Comparison of ENCODE assay signal across 25 mouse cellular contexts in the genomic region with DNA sequence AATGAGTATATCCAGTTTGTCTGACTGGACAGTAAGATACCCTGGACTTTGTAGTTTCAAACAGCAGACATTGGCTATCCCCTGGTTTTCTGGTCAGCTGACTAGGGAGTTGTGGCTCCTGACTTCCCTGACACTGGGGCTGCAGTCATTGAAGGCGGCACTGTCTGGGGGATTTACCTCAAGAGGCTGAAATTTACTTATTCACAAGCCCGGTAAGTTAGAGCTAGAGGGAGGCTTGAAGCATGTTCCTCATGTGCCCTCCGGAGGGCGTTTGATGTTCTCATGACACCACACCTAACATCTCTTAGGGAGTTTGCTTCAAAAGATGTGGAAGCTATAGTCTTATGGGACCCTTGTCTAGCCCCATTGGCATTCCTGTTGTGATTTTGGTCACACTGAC. TPM values are rescaled to one million over a fixed set of nuclear protein-coding genes. Genes with fewer than 3 reads are reported as not detected.
DNase-seq lines count a peak whose midpoint lies in the region; ATAC-seq and TF ChIP-seq lines count a peak whose summit lies in the region.
"Had no signal": no experiment of that assay in that cellular context is flagged by ENCODE, and none has a peak within 500 bp of the region (broad histone marks: within the 10 kb centered on the region; RNA-seq: fewer than 3 reads in every experiment).

No protein-coding gene starts in this region.

- peak; percentile 31 for TF ChIP-seq CTCF in intestine, postnatal 0 days (IDR thresholded peaks at IDR 0.05; ENCODE audit: low read depth)
- TF ChIP-seq CTCF in CH12.LX (conservative IDR thresholded peaks at IDR 0.05 in 1 of 2, IDR thresholded peaks at IDR 0.05 in 1 of 2; ENCODE audit: low read depth in 2 of 2, low read length in 2 of 2) = peak; percentile 24 to 63; a peak in 3 of 4 replicates
- TF ChIP-seq CTCF in bone marrow macrophage, adult 2 months (IDR thresholded peaks at IDR 0.05; ENCODE audit: low read depth, low read length) = no peak

- no peaks in the 10 kb centered on the region for H3K27me3 ChIP-seq in intestine, postnatal 0 days (replicated peaks; ENCODE audit: control insufficient read depth, insufficient read depth, low read length)
- H3K27me3 ChIP-seq in intestine, embryonic 16.5 days (replicated peaks; ENCODE audit: control insufficient read depth, insufficient read depth, low read length) = no peaks in the 10 kb centered on the region
- no peaks in the 10 kb centered on the region for H3K27me3 ChIP-seq in CH12.LX (replicated peaks)
- H3K27me3 ChIP-seq: hindbrain, embryonic 15.5 days; limb, embryonic 12.5 days; liver, embryonic 12.5 days; megakaryocyte, embryonic 14.5 days; midbrain, embryonic 13.5 days; neural tube, embryonic 12.5 days had no signal

- 83% methylated on average over 4 of the region's 4 CpGs for WGBS in intestine, postnatal 0 days
- WGBS in intestine, embryonic 16.5 days = 84% methylated on average over 4 of the region's 4 CpGs

- dilution Hi-C loops in CH12.LX (cut with MboI; ENCODE audit: extremely low pct_ligation_motif_present, extremely low pct_unique_long_range_greater_than_20kb, low sequenced_read_pairs) = no loop called here

- H3K4me2 ChIP-seq in intestine, postnatal 0 days (replicated peaks; ENCODE audit: low read depth) = no peak overlapping the region
- H3K4me2 ChIP-seq in intestine, embryonic 16.5 days (ENCODE audit: low read depth, low read length) = no peak overlapping the region
- H3K4me2 ChIP-seq in CH12.LX (ENCODE audit: insufficient read depth, low read depth, poor library complexity, severe bottlenecking) = no peak overlapping the region
- H3K4me2 ChIP-seq: hindbrain, embryonic 15.5 days; limb, embryonic 12.5 days; liver, embryonic 12.5 days; midbrain, embryonic 13.5 days; neural tube, embryonic 12.5 days had no signal

- peak; percentile 40 for TF ChIP-seq RAD21 in CH12.LX (IDR thresholded peaks at IDR 0.05; ENCODE audit: low read depth, low read length)

- in situ Hi-C loops in CH12.LX (cut with MboI; ENCODE audit: low pct_ligation_motif_present, low pct_unique_long_range_greater_than_20kb, low sequenced_read_pairs) = no loop called here

- TF ChIP-seq POLR2A in CH12.LX (IDR thresholded peaks at IDR 0.05; ENCODE audit: low read depth, low read length) = no peak
- no peak for TF ChIP-seq POLR2A in bone marrow macrophage, adult 2 months (IDR thresholded peaks at IDR 0.05; ENCODE audit: borderline replicate concordance, low read depth, low read length)

- no peaks in the 10 kb centered on the region for H3K9me3 ChIP-seq in intestine, postnatal 0 days (ENCODE audit: control insufficient read depth)
- H3K9me3 ChIP-seq in intestine, embryonic 16.5 days (ENCODE audit: control insufficient read depth, low read length) = no peaks in the 10 kb centered on the region
- H3K9me3 ChIP-seq in CH12.LX (replicated peaks; ENCODE audit: low read length) = no peaks in the 10 kb centered on the region
- H3K9me3 ChIP-seq: embryonic facial prominence, embryonic 10.5 days; hindbrain, embryonic 15.5 days; limb, embryonic 12.5 days; liver, embryonic 12.5 days; megakaryocyte, embryonic 14.5 days; midbrain, embryonic 13.5 days; neural tube, embryonic 12.5 days had no signal

- DNase-seq in 3T3-L1 (ENCODE audit: low read depth, low spot score) = peak; percentile 11
- DNase-seq in CH12.LX (ENCODE audit: extremely low read depth) = peak; percentile 87
- no peak for DNase-seq in frontal cortex, postnatal 14 days (ENCODE audit: low spot score in 2 of 2)
- no peak for DNase-seq in frontal cortex, postnatal 25 days (ENCODE audit: low spot score in 2 of 2)
- DNase-seq: adrenal gland, adult 2 months; cerebellum, adult 11-12 months; gastrocnemius, postnatal 36 days; heart, adult 2 months; heart, postnatal 4 days; kidney, adult 18-20 months; lung, adult 2 months; lung, postnatal 36 days; thymus, postnatal 4 days had no signal

- peaks cover 35% of the 10 kb centered on the region for H3K36me3 ChIP-seq in intestine, postnatal 0 days (ENCODE audit: control insufficient read depth, insufficient read depth)
- H3K36me3 ChIP-seq in intestine, embryonic 16.5 days (ENCODE audit: control insufficient read depth, insufficient read depth, low read length) = peaks cover 9% of the 10 kb centered on the region; the same call in 1 of the 2 replicates
- H3K36me3 ChIP-seq in CH12.LX (replicated peaks in 1 of 2; ENCODE audit: control insufficient read depth in 1 of 2, insufficient read depth in 1 of 2, low read length in 1 of 2) = peaks cover 28 to 62% of the 10 kb centered on the region in 2 experiments

- no peak for TF ChIP-seq EP300 in CH12.LX (IDR thresholded peaks at IDR 0.05; ENCODE audit: low read length)

- peaks cover 3% of the 10 kb centered on the region; the same call in 1 of the 2 replicates for H3K4me1 ChIP-seq in intestine, postnatal 0 days (replicated peaks; ENCODE audit: control insufficient read depth, insufficient read depth, low read length)
- H3K4me1 ChIP-seq in intestine, embryonic 16.5 days (ENCODE audit: control insufficient read depth, insufficient read depth, low read length) = peaks cover 17% of the 10 kb centered on the region
- H3K4me1 ChIP-seq in CH12.LX (ENCODE audit: control insufficient read depth in 1 of 2, insufficient read depth in 2 of 2) = peaks cover 30 to 61% of the 10 kb centered on the region in 2 experiments
- peaks cover 35% of the 10 kb centered on the region for H3K4me1 ChIP-seq in bone marrow macrophage, adult 2 months (ENCODE audit: control insufficient read depth, insufficient read depth, low read length)

- no peaks in the 10 kb centered on the region for H3K79me2 ChIP-seq in CH12.LX (replicated peaks; ENCODE audit: control insufficient read depth, extremely low read depth, insufficient read depth, poor library complexity, severe bottlenecking)

- no peak for ATAC-seq in intestine, postnatal 0 days
- ATAC-seq in intestine, embryonic 16.5 days = no peak
- ATAC-seq: forebrain, embryonic 16.5 days; liver, embryonic 12.5 days; midbrain, embryonic 13.5 days had no signal

- H3K27ac ChIP-seq in intestine, postnatal 0 days (ENCODE audit: low read depth, low read length) = no peak overlapping the region
- no peak overlapping the region for H3K27ac ChIP-seq in intestine, embryonic 16.5 days (ENCODE audit: low read length)
- no peak overlapping the region for H3K27ac ChIP-seq in CH12.LX (ENCODE audit: insufficient read depth, low read depth)
- peak overlapping the region; percentile 10; the same call in 1 of the 2 replicates for H3K27ac ChIP-seq in bone marrow macrophage, adult 2 months (ENCODE audit: insufficient read depth, low read depth, low read length)
- H3K27ac ChIP-seq: embryonic facial prominence, embryonic 10.5 days; heart, adult 2 months; hindbrain, embryonic 15.5 days; kidney, postnatal 0 days; limb, embryonic 12.5 days; liver, embryonic 12.5 days; midbrain, embryonic 13.5 days; neural tube, embryonic 12.5 days had no signal

- no peak overlapping the region for H3K9ac ChIP-seq in intestine, postnatal 0 days (ENCODE audit: low read depth, low read length)
- H3K9ac ChIP-seq in intestine, embryonic 16.5 days (ENCODE audit: low read depth, low read length) = no peak overlapping the region
- H3K9ac ChIP-seq in CH12.LX (ENCODE audit: insufficient read depth, low read depth) = no peak overlapping the region
- H3K9ac ChIP-seq: hindbrain, embryonic 15.5 days; limb, embryonic 12.5 days; liver, embryonic 12.5 days; midbrain, embryonic 13.5 days; neural tube, embryonic 12.5 days had no signal

- H3K4me3 ChIP-seq in intestine, postnatal 0 days (ENCODE audit: low read depth, low read length) = no peak overlapping the region
- H3K4me3 ChIP-seq in intestine, embryonic 16.5 days (ENCODE audit: low read length) = no peak overlapping the region
- H3K4me3 ChIP-seq in CH12.LX (replicated peaks in 1 of 3; ENCODE audit: low read depth in 2 of 3, low read length in 2 of 3, poor library complexity in 1 of 3) = no peak overlapping the region
- H3K4me3 ChIP-seq in bone marrow macrophage, adult 2 months (ENCODE audit: insufficient read depth, low read length) = no peak overlapping the region
- H3K4me3 ChIP-seq: embryonic facial prominence, embryonic 10.5 days; heart, adult 2 months; hindbrain, embryonic 15.5 days; limb, embryonic 12.5 days; liver, embryonic 12.5 days; megakaryocyte, embryonic 14.5 days; midbrain, embryonic 13.5 days; neural tube, embryonic 12.5 days had no signal

TF ChIP-seq in CH12.LX, 34 proteins besides CTCF, POLR2A, EP300 and RAD21 (continues in another document):
- TF ChIP-seq RCOR1 (conservative IDR thresholded peaks at IDR 0.05; ENCODE audit: low read depth, low read length) = no peak
- TF ChIP-seq USF1 (IDR thresholded peaks at IDR 0.05; ENCODE audit: low read depth, low read length) = peak; percentile 48
- no peak for TF ChIP-seq KAT2A (IDR thresholded peaks at IDR 0.05; ENCODE audit: insufficient replicate concordance, low read length)
- peak; percentile 57 for TF ChIP-seq ELF1 (IDR thresholded peaks at IDR 0.05; ENCODE audit: low read depth, low read length)
- peak; percentile 62 for TF ChIP-seq BHLHE40 (IDR thresholded peaks at IDR 0.05; ENCODE audit: low read depth, low read length)
- no peak for TF ChIP-seq NRF1 (IDR thresholded peaks at IDR 0.05; ENCODE audit: low read depth, low read length)
- no peak for TF ChIP-seq MXI1 (IDR thresholded peaks at IDR 0.05; ENCODE audit: low read depth, low read length)
- no peak for TF ChIP-seq SIN3A (IDR thresholded peaks at IDR 0.05; ENCODE audit: low read length)
- no peak for TF ChIP-seq NELFE (IDR thresholded peaks at IDR 0.05; ENCODE audit: low read depth, low read length)
- no peak for TF ChIP-seq POLR2AphosphoS2 (IDR thresholded peaks at IDR 0.05; ENCODE audit: low read depth, low read length)
- no peak for TF ChIP-seq TBP (conservative IDR thresholded peaks at IDR 0.05; ENCODE audit: low read depth, low read length)
- no peak for TF ChIP-seq ZKSCAN1 (IDR thresholded peaks at IDR 0.05; ENCODE audit: borderline replicate concordance, low read depth, low read length)

RNA-seq across cellular contexts. Expression of gene Ppp1r21, which starts 26.8 kb away (rescaled TPM):
- polyA plus RNA-seq in intestine, postnatal 0 days (2015; fragmentation: Nextera tagmentation; extraction: Ambion mirVana) = 25.8 and 27.2 TPM in 2 replicates
- polyA plus RNA-seq in intestine, embryonic 16.5 days (2015; fragmentation: Nextera tagmentation; extraction: Ambion mirVana) = 16.8 and 17.8 TPM in 2 replicates
- total RNA-seq in CH12.LX (2012; rRNA removed) (19.2 and 21.5 TPM in 2 replicates), CH12.LX (2014; rRNA removed) (30.4 TPM in 2 replicates)
- 24.6 and 27.7 TPM in 2 replicates for polyA plus RNA-seq in CH12.LX (2012; ENCODE audit: insufficient read length, low read depth)
- polyA plus RNA-seq in bone marrow macrophage, adult 2 months (2012; ENCODE audit: insufficient read depth, insufficient read length, missing spikeins) = 103 and 109 TPM in 2 replicates

RNA-seq across cellular contexts. Expression of gene Ston1, which starts 40.8 kb away (rescaled TPM):
- polyA plus RNA-seq in intestine, postnatal 0 days (2015; fragmentation: Nextera tagmentation; extraction: Ambion mirVana) = 3.7 and 3.9 TPM in 2 replicates
- 3.9 and 4.3 TPM in 2 replicates for polyA plus RNA-seq in intestine, embryonic 16.5 days (2015; fragmentation: Nextera tagmentation; extraction: Ambion mirVana)
- total RNA-seq in CH12.LX (2012; rRNA removed) = 0.98 and 1.0 TPM in 2 replicates
- total RNA-seq in CH12.LX (2014; rRNA removed) = 0.31 and 1.1 TPM in 2 replicates
- 3.9 and 6.0 TPM in 2 replicates for polyA plus RNA-seq in CH12.LX (2012; ENCODE audit: insufficient read length, low read depth)
- polyA plus RNA-seq in bone marrow macrophage, adult 2 months (2012; ENCODE audit: insufficient read depth, insufficient read length, missing spikeins) = 0.55 TPM in 2 replicates

Comparison
In these comparisons a context has a peak if more than half of its experiments do, and no peak if none do; other contexts are left out.
1. DNase-seq: peak in 3T3-L1 (single experiment) and CH12.LX (single experiment); none in frontal cortex, postnatal 14 days (0 of 2) and frontal cortex, postnatal 25 days (0 of 2).